Mouse (Mus musculus) Muller cell, postnatal 12 days (primary cell): Measurements from ENCODE around the gene Asb1.

Experiments
- DNase-seq: peaks from one replicate; pipeline ENCODE4 v3.0.0-alpha.2; 2015; ENCODE audit errors: inconsistent ontology term

The Asb1 gene

DNA sequence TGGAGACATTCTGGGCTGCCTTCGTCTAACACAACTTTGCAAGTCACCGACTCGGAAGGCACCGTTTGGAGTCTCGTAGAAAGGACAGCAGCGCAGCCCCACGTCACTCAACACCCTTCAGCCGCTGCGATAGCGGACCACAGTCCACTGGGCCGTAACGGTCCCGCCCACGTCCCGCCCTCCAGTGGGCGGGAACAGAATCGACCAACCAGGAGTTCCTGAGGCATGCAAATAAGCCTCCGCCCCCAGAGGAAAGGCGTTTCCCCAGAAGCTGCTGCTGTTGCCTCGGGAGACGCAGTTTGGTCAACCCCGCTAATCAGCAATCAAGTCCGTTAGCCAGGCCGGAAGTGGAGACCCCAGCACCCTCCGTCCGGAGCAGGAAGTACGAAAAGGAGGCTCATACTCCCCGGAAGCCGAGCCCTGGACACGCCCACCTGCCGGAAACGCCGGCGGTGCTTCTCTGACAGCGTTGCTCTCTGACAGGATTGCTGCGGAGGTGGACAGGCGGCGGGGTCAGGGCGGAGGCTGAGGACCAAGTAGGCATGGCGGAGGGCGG lies at the start of gene Asb1:
Gene Asb1, plus strand, starts transcription at position 274 of the 556 bp plus-strand sequence.
- DNase-seq: peak; percentile 99

DNA sequence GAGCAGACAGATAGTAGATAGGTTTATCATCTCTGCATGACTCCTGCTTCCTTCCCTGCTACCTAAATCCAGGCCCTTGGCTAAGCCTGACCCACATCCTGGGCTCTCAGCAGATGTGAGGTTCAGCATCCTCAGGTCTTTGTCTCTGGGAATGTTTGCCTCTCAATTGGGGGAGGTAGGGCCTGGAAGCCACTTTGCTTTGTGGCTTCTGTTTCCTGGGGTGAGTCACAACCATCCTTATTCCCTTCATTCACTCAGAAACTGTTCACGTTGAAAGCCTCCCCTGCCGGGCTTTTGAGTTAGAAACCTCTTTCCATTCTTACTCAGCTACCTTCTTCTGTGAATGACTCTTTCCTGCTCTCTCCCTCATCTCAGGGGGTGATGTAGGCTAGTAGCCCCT lies 47.6 kb upstream of the Asb1 start:
- DNase-seq: peak; percentile 83

GRCm38 (mm10) chr1:91493938-91494337 lies 46.4 kb upstream of the Asb1 start:
- DNase-seq: no peak

GRCm38 (mm10) chr1:91494457-91495140 lies 45.7 kb upstream of the Asb1 start, which contains the start of gene Traf3ip1:
TSS of gene Traf3ip1 (plus strand) at chr1:91494647.
- peak; percentile 96 for DNase-seq

- DNase-seq: no peak
Measured at GRCm38 (mm10) chr1:91495321-91495720, 45.0 kb upstream of the Asb1 start.

DNA sequence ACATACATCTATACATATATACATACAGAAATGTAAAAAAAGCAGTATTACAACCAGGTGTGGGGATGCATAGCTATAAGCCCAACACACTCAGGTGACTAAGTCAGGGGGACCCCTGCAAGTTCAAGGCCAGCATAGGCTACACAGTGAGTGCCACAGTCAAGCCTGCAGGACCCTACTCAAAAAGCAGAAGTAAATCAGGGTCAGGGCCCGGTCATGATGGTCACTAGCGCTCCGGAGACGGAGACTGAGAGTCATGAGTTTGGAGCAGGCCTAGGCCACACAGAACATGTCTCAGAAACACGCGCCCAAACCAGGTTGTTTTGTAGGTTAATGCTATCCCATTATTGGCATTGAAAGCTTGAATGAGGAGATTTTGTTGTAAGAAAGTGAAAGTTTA lies 41.8 kb upstream of the Asb1 start:
- DNase-seq: no peak

DNA sequence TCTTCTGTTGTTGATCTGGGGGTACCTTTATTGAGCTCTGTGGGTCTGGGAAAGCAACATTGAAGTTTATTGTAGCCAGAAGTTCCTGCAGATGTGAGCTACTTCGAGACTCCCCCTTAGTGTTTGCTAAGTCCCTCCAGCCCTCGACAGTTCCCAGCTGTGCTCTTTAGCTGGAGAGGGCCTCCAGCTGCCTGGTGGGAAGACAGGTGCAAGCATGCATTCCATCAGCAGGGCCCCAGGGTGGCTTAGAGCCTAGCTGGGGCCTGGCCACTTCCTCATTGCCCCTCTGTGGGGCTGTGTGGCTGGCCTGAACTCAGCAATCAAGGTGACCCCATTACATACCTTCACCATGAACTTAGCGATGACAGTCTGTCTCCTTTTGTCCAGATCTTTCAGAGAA lies 35.7 kb upstream of the Asb1 start:
- no peak for DNase-seq

DNA sequence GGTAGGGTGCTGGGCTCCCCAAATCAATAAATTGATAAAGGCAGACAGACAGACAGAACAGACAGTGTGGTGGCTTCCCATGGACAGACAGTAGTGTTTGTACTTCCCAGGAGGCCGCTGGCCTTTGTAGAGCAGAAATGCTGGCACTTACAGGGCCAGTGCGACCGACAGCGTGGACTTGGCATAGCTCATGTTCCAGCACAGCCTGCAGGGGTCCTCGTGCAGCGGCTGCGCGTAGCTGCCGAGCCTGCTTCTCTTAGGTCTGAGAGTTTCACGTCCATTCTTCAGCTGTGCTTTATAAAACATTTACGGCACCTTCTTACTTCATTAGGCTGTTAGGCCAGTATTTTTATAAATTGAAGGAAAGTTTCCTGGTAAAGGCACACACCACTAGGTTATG lies 25.4 kb upstream of the Asb1 start:
- DNase-seq: no peak

GRCm38 (mm10) chr1:91515642-91516041 lies 24.7 kb upstream of the Asb1 start:
- no peak for DNase-seq

DNA sequence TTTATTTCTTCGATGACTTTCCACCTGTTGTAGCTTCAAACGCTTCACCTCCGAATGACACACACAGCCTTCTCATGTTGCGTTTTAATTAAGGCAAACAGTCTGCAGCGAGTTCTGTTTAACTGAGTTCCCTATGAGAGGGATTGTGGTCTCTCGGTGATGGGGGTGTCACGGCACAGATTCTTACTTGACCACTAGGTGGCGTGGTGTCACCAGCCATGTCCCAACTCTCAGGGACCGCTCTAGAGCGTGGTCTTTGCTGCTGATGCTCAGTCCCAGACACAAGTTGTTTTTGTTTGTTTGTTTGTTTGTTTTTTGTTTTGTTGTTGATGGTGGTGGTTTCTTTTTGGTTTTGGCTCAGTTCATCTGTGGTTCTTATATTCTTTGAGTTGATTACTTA lies 16.6 kb upstream of the Asb1 start:
- DNase-seq: peak; percentile 45

DNA sequence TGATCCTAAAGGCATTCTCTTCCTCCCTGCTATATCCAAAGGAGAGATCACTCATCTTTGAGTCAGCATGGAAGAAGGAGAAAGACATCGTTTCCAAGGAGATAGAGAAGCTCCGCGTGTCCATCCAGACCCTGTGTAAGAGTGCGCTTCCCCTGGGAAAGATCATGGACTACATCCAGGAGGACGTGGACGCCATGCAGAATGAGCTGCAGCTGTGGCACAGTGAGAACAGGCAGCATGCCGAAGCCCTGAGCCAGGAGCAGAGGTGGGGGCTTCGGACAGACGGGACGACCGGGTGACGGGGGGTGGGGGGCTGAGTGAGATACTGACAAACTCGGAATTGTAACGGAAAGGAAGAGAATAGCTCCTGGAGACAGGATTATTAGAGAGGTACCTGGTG lies 14.5 kb upstream of the Asb1 start:
- no peak for DNase-seq

GRCm38 (mm10) chr1:91530166-91530565 lies 10.2 kb upstream of the Asb1 start:
- no peak for DNase-seq

GRCm38 (mm10) chr1:91532243-91532642 lies 8.1 kb upstream of the Asb1 start:
- no peak for DNase-seq

DNA sequence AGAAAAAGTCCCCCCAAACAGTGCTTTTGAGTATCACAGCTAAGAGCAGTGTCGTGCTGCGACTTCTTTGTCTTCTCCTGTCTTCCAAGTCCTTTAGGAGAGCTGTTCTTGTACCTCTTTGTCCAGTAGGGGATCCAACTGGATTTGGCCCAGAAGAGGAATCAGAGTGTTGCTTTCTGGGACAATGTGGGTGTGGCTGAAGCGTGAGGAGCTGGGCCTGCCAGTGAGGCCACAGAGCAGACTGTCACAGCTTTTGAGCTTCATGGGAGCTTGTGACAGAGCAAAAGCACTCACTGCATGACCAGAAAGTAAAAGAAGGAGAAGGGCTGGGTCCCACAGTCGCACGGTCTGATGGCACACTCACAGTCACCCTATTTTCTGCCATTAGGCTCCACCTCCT lies 7.5 kb upstream of the Asb1 start:
- DNase-seq: no peak

DNA sequence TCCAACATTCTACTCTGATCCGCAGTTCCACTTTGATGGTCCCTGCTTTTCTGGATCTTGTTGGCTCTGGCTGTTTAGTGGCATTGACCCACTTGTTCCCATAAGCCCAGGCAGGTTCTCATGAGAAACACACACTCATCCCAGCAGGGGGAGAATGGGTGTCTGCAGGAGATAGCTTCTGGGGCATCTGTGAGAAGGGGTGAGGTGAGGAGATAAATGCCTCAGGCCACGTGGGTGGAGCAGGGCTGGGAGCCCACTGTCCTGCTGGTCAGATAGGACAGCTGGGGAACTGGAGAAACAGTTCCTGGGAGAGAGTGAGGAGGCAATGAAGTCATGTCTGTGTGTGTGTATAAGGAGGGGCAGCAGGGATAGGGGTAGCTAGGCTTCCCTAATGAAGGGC lies 6.9 kb upstream of the Asb1 start:
- DNase-seq: no peak

DNA sequence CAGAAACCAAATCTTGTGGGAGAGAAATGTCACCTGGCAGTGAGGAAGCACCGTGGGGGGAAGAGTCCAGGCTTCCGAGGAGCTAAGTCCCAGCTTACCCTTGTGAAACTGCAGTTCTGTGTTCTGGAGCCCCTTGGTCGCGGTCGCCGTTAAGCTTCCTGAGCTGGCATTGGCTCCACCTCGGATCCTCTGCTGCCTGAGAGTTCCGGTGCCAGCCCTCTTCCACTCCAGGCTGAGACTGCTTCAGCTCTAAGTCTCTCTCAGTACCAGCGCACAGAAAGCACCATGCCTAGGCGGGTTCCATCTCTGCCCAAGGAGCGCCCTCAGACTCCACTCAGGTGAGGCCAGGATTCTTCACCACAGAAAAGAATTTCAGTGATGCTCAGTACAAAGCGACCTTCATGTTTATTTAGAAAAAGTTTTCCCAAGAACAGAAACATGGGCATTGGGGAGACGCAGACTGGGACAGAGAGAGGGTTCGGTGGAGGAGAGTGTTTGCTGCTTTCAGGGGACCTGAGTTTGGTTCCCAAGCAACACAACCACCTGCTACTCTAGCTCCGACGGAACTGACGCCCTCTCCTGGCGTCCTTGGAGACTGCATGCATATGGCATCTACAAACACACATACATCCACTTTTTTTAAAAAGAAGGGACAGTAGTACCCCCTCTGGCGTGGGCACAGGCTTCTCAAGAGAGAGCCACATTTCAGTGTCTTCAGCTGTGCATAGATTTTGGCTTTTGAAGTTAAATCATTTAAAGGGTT lies 6.2 kb upstream of the Asb1 start:
- DNase-seq: no peak

DNA sequence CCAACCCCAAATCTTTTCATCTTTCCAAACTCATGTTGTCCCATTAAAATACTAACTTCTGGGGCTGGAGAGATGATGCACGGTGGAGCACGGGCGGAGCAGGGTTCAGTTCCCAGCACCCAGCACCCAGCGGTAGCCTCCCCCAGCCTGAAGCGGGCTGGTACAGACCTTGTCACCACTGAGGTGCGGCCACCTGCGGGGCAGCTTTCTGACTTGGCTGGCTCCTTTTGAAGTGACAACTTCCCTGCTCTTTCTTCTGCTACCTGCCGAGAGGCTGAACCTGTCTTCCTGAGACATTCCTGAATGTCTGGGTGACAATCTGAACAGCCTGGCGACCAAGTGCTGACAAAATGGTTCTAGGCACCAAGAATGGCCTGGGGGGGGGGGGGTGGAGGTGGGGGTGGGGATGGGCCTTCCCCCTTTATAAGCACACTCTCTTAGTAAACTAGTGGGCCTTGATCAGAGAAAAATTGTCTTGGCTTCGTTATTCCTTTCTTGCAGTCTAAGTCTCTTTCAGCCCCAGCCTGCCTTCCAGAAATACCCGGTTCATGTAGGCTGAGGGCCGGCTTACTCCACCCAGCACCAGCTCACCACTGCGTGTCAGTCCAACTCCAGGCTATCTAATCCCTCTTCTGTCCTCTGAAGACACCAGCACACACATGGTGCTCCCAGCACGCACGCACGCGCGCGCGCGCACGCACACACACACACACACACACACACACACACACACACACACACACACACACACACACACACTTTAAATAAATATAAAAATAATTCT lies 2.4 kb upstream of the Asb1 start:
- DNase-seq: no peak

DNA sequence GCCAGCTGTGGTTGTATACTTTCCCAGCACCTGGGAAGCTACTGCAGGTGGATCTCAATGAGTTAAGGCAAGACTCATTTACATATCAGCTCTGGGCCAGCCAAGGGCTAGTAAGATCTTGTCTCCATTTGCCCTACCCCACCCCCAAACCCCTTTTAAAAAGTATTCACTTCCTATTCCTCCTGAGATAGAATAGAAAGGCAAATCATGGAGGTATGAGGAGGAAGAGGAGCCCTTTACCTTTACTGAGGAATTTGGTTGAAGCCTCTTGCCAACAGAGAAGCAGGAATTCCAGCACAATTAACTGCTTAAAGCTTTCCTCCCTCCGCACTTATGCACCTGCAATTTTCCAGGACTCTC lies 1.8 kb upstream of the Asb1 start:
- DNase-seq: no peak

- no peak for DNase-seq
Measured at GRCm38 (mm10) chr1:91539246-91539645, 1.1 kb upstream of the Asb1 start.

DNA sequence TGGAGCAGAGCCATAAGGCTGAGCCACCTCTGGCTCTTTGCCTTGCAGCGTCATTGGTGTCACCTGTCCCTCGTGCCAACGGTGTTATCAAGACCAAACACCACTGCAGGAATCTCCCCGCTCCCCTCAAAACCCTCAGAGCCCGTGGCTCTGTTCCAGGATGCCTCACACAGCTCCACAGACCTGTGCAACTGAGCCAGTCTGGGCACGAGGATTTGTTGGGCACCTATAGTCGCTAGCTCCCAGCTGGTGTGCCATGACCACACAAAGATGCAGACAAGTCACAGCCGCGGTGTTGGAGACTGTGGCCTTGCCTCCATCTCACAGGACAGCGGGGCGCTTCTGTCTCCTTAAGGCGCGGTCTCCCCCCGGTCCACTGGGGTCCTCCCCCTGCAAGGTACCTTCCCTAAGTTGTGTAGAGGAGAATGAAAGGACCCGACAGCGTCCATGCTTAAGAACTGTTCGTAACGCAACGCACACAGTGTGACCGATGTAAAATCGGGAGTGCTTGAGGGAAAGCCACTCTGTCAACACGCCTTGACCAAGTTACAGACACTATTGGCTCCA lies 557 bp upstream of the Asb1 start:
- no peak for DNase-seq

- no peak for DNase-seq
Measured at GRCm38 (mm10) chr1:91541042-91541592, 773 bp downstream of the Asb1 start.

DNA sequence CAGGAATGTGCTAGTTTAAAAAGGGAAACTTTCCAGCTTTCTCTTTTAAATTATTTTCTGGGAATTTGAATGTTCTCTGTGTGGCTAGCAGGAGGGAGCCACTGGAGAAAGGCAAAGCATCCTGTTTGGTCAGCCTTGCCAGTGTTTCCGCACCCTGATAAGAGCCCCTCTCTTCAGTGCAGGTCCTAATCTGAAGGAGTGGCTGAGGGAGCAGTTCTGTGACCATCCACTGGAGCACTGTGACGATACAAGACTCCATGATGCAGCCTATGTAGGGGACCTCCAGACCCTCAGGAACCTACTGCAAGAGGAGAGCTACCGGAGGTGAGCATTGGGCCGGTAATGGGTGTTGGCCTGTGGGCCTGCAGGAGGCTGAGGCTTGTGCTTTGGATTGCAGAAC lies 3.6 kb downstream of the Asb1 start:
- no peak for DNase-seq
